Mouse (Mus musculus) CH12.LX (cell line): ENCODE data around the gene Zfp830. TPM values are rescaled to one million over a fixed set of nuclear protein-coding genes. Genes with fewer than 3 reads are reported as not detected.

Experiments
- DNase-seq: peaks from one replicate; pipeline ENCODE4 v3.0.0-alpha.2; 2013; ENCODE audit errors: extremely low read depth
- H3K27ac ChIP-seq: 2 replicates; pipeline ENCODE4 v1.5.1; 2012; ENCODE audit warnings: low read depth, mild to moderate bottlenecking, control low read depth, moderate library complexity; ENCODE audit not compliant: insufficient read depth
- H3K27me3 ChIP-seq: replicated peaks from 2 replicates; pipeline ENCODE3; 2012; ENCODE audit warnings: inconsistent platforms
- H3K36me3 ChIP-seq, 2 experiments: replicated peaks in 1 of 2; 2 replicates each; pipeline versions ENCODE3 to v1.6.1; 2012; ENCODE audit warnings: inconsistent platforms in 1 of 2, low read length in 1 of 2, mild to moderate bottlenecking in 1 of 2, mixed read lengths in 1 of 2, moderate library complexity in 1 of 2; ENCODE audit not compliant: control insufficient read depth in 1 of 2, insufficient read depth in 1 of 2
- H3K4me1 ChIP-seq, 2 experiments: 2 replicates each; pipeline ENCODE4 v1.6.1; 2012; ENCODE audit warnings: inconsistent platforms in 1 of 2, moderate library complexity in 1 of 2; ENCODE audit not compliant: insufficient read depth in 2 of 2, control insufficient read depth in 1 of 2
- H3K4me2 ChIP-seq: 2 replicates; pipeline ENCODE4 v1.6.1; 2012; ENCODE audit warnings: low read depth, mild to moderate bottlenecking, control low read depth; ENCODE audit not compliant: poor library complexity, insufficient read depth, severe bottlenecking
- H3K4me3 ChIP-seq, 3 experiments: fragments of 150-350 bp in 1 of 3; sonication (generic) in 1 of 3; replicated peaks in 1 of 3; 2 replicates each; pipeline versions ENCODE3 to v1.5.1; 2011 to 2012; ENCODE audit warnings: low read depth in 2 of 3, low read length in 2 of 3, mild to moderate bottlenecking in 2 of 3, moderate library complexity in 2 of 3, control low read depth in 1 of 3, improper control_type of control experiment in 1 of 3, inconsistent platforms in 1 of 3, mixed read lengths in 1 of 3; ENCODE audit not compliant: poor library complexity in 1 of 3
- H3K79me2 ChIP-seq: replicated peaks from 2 replicates; pipeline ENCODE4 v1.6.1; 2012; ENCODE audit warnings: mild to moderate bottlenecking, moderate library complexity; ENCODE audit not compliant: control insufficient read depth, poor library complexity, insufficient read depth, severe bottlenecking; ENCODE audit errors: extremely low read depth
- H3K9ac ChIP-seq: 2 replicates; pipeline ENCODE4 v1.6.1; 2012; ENCODE audit warnings: low read depth, mild to moderate bottlenecking, control low read depth, moderate library complexity; ENCODE audit not compliant: insufficient read depth
- H3K9me3 ChIP-seq: replicated peaks from 2 replicates; pipeline ENCODE3; 2012; ENCODE audit warnings: low read length, inconsistent platforms, mixed read lengths
- CHD1 ChIP-seq: IDR thresholded peaks from 2 replicates; pipeline ENCODE4 v1.6.1; 2012; ENCODE audit warnings: low read depth, low read length, improper control_type of control experiment, inconsistent platforms
- CHD2 ChIP-seq: IDR thresholded peaks from 2 replicates; pipeline ENCODE4 v1.6.1; 2011; ENCODE audit warnings: low read length, improper control_type of control experiment
- EP300 ChIP-seq: IDR thresholded peaks from 2 replicates; pipeline ENCODE4 v1.6.1; 2011; ENCODE audit warnings: low read length, improper control_type of control experiment
- ETS1 ChIP-seq: conservative IDR thresholded peaks from 2 replicates; pipeline ENCODE4 v1.6.1; 2012; ENCODE audit warnings: low read depth, mild to moderate bottlenecking, inconsistent platforms, low read length, improper control_type of control experiment, moderate library complexity
- GABPA ChIP-seq: IDR thresholded peaks from 2 replicates; pipeline ENCODE4 v1.6.1; 2012; ENCODE audit warnings: low read depth, low read length, improper control_type of control experiment, inconsistent platforms; ENCODE audit not compliant: insufficient replicate concordance
- HCFC1 ChIP-seq: IDR thresholded peaks from 2 replicates; pipeline ENCODE4 v1.6.1; 2012; ENCODE audit warnings: low read depth, mild to moderate bottlenecking, inconsistent platforms, low read length, improper control_type of control experiment
- JUN ChIP-seq: IDR thresholded peaks from 2 replicates; pipeline ENCODE4 v1.6.1; 2011; ENCODE audit warnings: low read depth, mild to moderate bottlenecking, low read length, improper control_type of control experiment, moderate library complexity; ENCODE audit not compliant: insufficient read depth
- MAZ ChIP-seq: IDR thresholded peaks from 2 replicates; pipeline ENCODE4 v1.6.1; 2012; ENCODE audit warnings: low read depth, mild to moderate bottlenecking, inconsistent platforms, low read length, improper control_type of control experiment, moderate library complexity
- MEF2A ChIP-seq: IDR thresholded peaks from 2 replicates; pipeline ENCODE4 v1.6.1; 2014; ENCODE audit warnings: low read depth, mild to moderate bottlenecking, inconsistent platforms, low read length, improper control_type of control experiment, borderline replicate concordance
- MYC ChIP-seq: IDR thresholded peaks from 2 replicates; pipeline ENCODE4 v1.6.1; 2011; ENCODE audit warnings: low read depth, mild to moderate bottlenecking, improper control_type of control experiment, low read length
- PAX5 ChIP-seq: IDR thresholded peaks from 2 replicates; pipeline ENCODE4 v1.6.1; 2012; ENCODE audit warnings: low read length, inconsistent platforms, mixed read lengths
- POLR2A ChIP-seq: IDR thresholded peaks from 2 replicates; pipeline ENCODE4 v1.6.1; 2011; ENCODE audit warnings: low read depth, mild to moderate bottlenecking, improper control_type of control experiment, low read length
- POLR2AphosphoS2 ChIP-seq: IDR thresholded peaks from 2 replicates; pipeline ENCODE4 v1.6.1; 2011; ENCODE audit warnings: low read depth, low read length, improper control_type of control experiment
- RCOR1 ChIP-seq: conservative IDR thresholded peaks from 2 replicates; pipeline ENCODE4 v1.6.1; 2012; ENCODE audit warnings: low read depth, mild to moderate bottlenecking, inconsistent platforms, low read length, improper control_type of control experiment
- SMC3 ChIP-seq: IDR thresholded peaks from 2 replicates; pipeline ENCODE4 v1.6.1; 2011; ENCODE audit warnings: low read depth, low read length, improper control_type of control experiment
- TBP ChIP-seq: conservative IDR thresholded peaks from 2 replicates; pipeline ENCODE4 v1.6.1; 2011; ENCODE audit warnings: low read depth, low read length, improper control_type of control experiment
- TCF12 ChIP-seq: IDR thresholded peaks from 2 replicates; pipeline ENCODE4 v1.6.1; 2014; ENCODE audit warnings: low read depth, mild to moderate bottlenecking, inconsistent platforms, low read length, improper control_type of control experiment
- UBTF ChIP-seq: IDR thresholded peaks from 2 replicates; pipeline ENCODE4 v1.6.1; 2012; ENCODE audit warnings: low read depth, mild to moderate bottlenecking, inconsistent platforms, low read length, improper control_type of control experiment, moderate library complexity
- USF1 ChIP-seq: IDR thresholded peaks from 2 replicates; pipeline ENCODE4 v1.6.1; 2014; ENCODE audit warnings: low read depth, mild to moderate bottlenecking, inconsistent platforms, low read length, improper control_type of control experiment
- dilution Hi-C: fragments of 300-500 bp; cut with MboI; formaldehyde crosslinking; loops from 2 replicates; pipeline ENCODE4 v1.14.3; 2020; ENCODE audit warnings: low sequenced_read_pairs; ENCODE audit not compliant: extremely low pct_unique_long_range_greater_than_20kb, extremely low pct_ligation_motif_present
- in situ Hi-C: fragments of 300-500 bp; cut with MboI; formaldehyde crosslinking; loops from 3 replicates; pipeline ENCODE4 v1.14.3; 2019; ENCODE audit warnings: low sequenced_read_pairs, low pct_ligation_motif_present, low pct_unique_long_range_greater_than_20kb, mixed read lengths
- polyA plus RNA-seq: library from polyadenylated mRNA; unstranded; fragments of >175 nt; gene quantifications from 2 replicates; pipeline ENCODE4 v1.2.1, GENCODE M21; 2012; ENCODE audit warnings: low read depth; ENCODE audit not compliant: insufficient read length
- total RNA-seq, 2 experiments: library from RNA; depleted of rRNA; stranded (reverse); fragments of 300-350 nt in 1 of 2; fragments of >200 nt in 1 of 2; gene quantifications; 2 replicates each; pipeline ENCODE4 v1.2.3; 2012 to 2014

Zfp830 gene
- total and polyA plus RNA-seq, 3 experiments: 29.9 to 38.7 (median 32.4) TPM

GRCm38 (mm10) chr11:82782197-82782596 lies 18.1 kb downstream of the Zfp830 start:
- peak overlapping the region; percentile 76 to 98 (median 80) for H3K4me3 ChIP-seq

GRCm38 (mm10) chr11:82783453-82783852 lies 19.3 kb downstream of the Zfp830 start:
- no peak for DNase-seq
- Histone ChIP-seq H3K36me3 (peaks cover 40 to 60% of the 10 kb centered on the region in 2 experiments), H3K79me2 (peaks cover 33% of the 10 kb centered on the region), H3K9me3 (no peaks in the 10 kb centered on the region), H3K4me2 (no peak overlapping the region), H3K9ac (no peak overlapping the region), H3K27me3 (no peaks in the 10 kb centered on the region), H3K4me1 (peaks cover 0 to 42% of the 10 kb centered on the region in 2 experiments; a peak in 3 of 4 replicates), H3K4me3 (no peak overlapping the region), H3K27ac (no peak overlapping the region)
- in situ Hi-C loops: no loop called here
- TF ChIP-seq EP300: no peak
- TF ChIP-seq MAZ: no peak
- no peak for TF ChIP-seq POLR2AphosphoS2
- no peak for TF ChIP-seq JUN
- TF ChIP-seq SMC3: no peak
- no peak for TF ChIP-seq PAX5
- TF ChIP-seq MYC: no peak
- TF ChIP-seq CHD2: no peak
- TF ChIP-seq UBTF: no peak
- no peak for TF ChIP-seq HCFC1
- no peak for TF ChIP-seq MEF2A
- no peak for TF ChIP-seq GABPA
- TF ChIP-seq TBP: no peak
- dilution Hi-C loops: no loop called here

More at GRCm38 (mm10) chr11:82782197-82782596, 18.1 kb downstream of the Zfp830 start:
- Histone ChIP-seq H3K9ac (peak overlapping the region; percentile 94), H3K4me2 (peak overlapping the region; percentile 52), H3K27me3 (no peaks in the 10 kb centered on the region), H3K79me2 (peaks cover 33% of the 10 kb centered on the region), H3K27ac (no peak overlapping the region), H3K4me1 (peaks cover 0 to 42% of the 10 kb centered on the region in 2 experiments; a peak in 3 of 4 replicates), H3K36me3 (peaks cover 31 to 55% of the 10 kb centered on the region in 2 experiments), H3K9me3 (no peaks in the 10 kb centered on the region)
- DNase-seq: no peak
- in situ Hi-C loops (no loop called here), dilution Hi-C loops (no loop called here)
- TF ChIP-seq GABPA (no peak), POLR2A (no peak), RCOR1 (no peak), TCF12 (no peak), ETS1 (no peak), USF1 (no peak), CHD1 (0 out of 2 replicates have a peak, but pooled peaks have one; percentile 15)
